In the genomic region with DNA sequence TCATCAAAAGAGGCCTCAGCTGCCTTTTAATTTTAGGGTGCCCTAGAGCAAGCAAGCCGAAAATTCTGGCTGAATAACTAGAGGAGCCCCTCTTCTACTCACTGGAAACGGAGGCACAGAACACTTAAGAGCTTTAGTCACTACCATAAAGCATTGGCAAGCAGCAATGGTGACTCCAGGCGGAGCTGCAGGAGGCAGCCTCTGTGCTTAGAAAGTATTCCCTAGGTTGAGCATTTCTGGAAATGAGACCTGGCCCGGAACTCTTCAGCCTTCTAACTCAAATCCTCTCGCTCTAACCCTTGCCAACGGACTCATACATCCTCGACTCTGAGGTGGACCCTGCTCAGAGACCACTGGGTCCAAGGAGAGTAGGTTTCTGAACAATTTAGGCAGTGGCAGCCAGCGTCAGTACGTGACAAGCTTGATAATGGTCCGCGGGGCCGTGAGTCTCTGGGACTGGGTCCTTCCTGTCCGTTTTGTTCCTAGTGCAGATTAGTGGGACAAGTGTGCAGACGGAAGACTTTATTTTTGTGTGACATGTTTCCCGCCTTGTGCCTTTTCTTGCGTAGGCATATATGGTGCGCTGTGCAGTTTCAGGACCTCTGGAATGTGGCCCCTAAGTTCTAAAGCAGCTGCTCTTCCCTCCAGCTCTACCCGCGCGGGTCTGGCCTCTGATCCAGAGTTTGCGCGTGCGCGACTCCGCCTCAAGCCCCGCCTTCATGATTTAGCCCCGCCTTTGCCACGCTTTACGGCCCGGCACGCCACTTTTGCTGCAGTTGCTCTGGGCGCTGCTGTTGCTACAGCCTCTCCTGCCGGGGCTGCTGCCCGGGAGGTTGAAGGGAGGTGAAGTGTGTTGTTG, we compare ENCODE assay signal across 8 mouse cellular contexts. TPM values are rescaled to one million over a fixed set of nuclear protein-coding genes. Genes with fewer than 3 reads are reported as not detected.
DNase-seq lines count a peak whose midpoint lies in the region; ATAC-seq lines count a peak whose summit lies in the region.

A gene (plus strand): TSS at position 733 of the 859 bp plus-strand sequence.

- H3K4me1 ChIP-seq in hindbrain, embryonic 11.5 days (replicated peaks; ENCODE audit: control insufficient read depth, insufficient read depth, low read length), result peaks cover 4% of the 10 kb centered on the region

- no peaks in the 10 kb centered on the region for H3K36me3 ChIP-seq in hindbrain, embryonic 11.5 days (ENCODE audit: control insufficient read depth, insufficient read depth, low read length)

- H3K27ac ChIP-seq in hindbrain, embryonic 11.5 days (ENCODE audit: low read depth, low read length), result peak within 1 kb of the TSS; percentile 51

- no peaks in the 10 kb centered on the region for H3K9me3 ChIP-seq in hindbrain, embryonic 11.5 days (ENCODE audit: control insufficient read depth, low read length)

- H3K4me3 ChIP-seq in hindbrain, embryonic 11.5 days (ENCODE audit: low read depth, low read length), result peak within 1 kb of the TSS; percentile 95

- H3K4me2 ChIP-seq in hindbrain, embryonic 11.5 days (replicated peaks; ENCODE audit: low read depth, low read length), result peak within 1 kb of the TSS; percentile 76

- H3K27me3 ChIP-seq in hindbrain, embryonic 11.5 days (ENCODE audit: control insufficient read depth, insufficient read depth, low read length), result no peaks in the 10 kb centered on the region

- peak; percentile 95 for ATAC-seq in hindbrain, embryonic 11.5 days (ENCODE audit: low FRiP score)

- 4% methylated on average over 34 of the region's 34 CpGs for WGBS in hindbrain, embryonic 11.5 days

- peak; percentile 98 for DNase-seq in MN1 (ENCODE audit: low spot score)
- peak; percentile 94 for DNase-seq in cerebellum, adult 9-10 months
- DNase-seq in frontal cortex, adult 2 months (ENCODE audit: extremely low spot score in 1 of 2, low spot score in 1 of 2), result peak; percentile 83 to 97
- peak; percentile 98 for DNase-seq in hindbrain, embryonic 11.5 days (ENCODE audit: low spot score)
- peak; percentile 95 to 97 for DNase-seq in layer of hippocampus, postnatal 10 days (ENCODE audit: low spot score in 2 of 2)
- peak; percentile 96 for DNase-seq in lung, postnatal 10 days
- DNase-seq in ovary, postnatal 36 days (ENCODE audit: low spot score), result peak; percentile 96
- DNase-seq in thymus, postnatal 25 days, result peak; percentile 97

- H3K9ac ChIP-seq in hindbrain, embryonic 11.5 days (ENCODE audit: low read depth, low read length), result peak within 1 kb of the TSS; percentile 89

RNA-seq across cellular contexts. Expression of the gene that starts here (rescaled TPM):
- 35.6 and 41.5 TPM in 2 replicates for polyA plus RNA-seq in frontal cortex, adult 2 months (2012; rRNA removed)
- polyA plus RNA-seq in hindbrain, embryonic 11.5 days (2014; fragmentation: Nextera tagmentation; extraction: Ambion mirVana), result 33.2 and 34.1 TPM in 2 replicates
- 10 to 100 TPM; 24.5 to 26.6 TPM for total RNA-seq in layer of hippocampus, postnatal 10 days (2021)

Comparison
In these comparisons a context has a peak if more than half of its experiments do, and no peak if none do; other contexts are left out.
1. Peak in every context shown above with its lines: DNase-seq, ATAC-seq, H3K4me3 ChIP-seq and H3K27ac ChIP-seq.